Mouse (Mus musculus): ENCODE measurements at regions not wholly inside any gene's neighbourhood (a gene's known extent, or its start where the extent isn't known, plus 50 kb on each side); places are given as distances from the start of the nearest gene placed in this dataset.

- 53% methylated on average over 4 of the region's 4 CpGs for WGBS
- no peak for DNase-seq (ENCODE audit: low read depth, low spot score)
Observed at GRCm38 (mm10) chr12:25437556-25437955, 340.6 kb upstream of the Id2 start.

GRCm38 (mm10) chr12:25436220-25436911 lies 339.4 kb upstream of the Id2 start:
- no peak for DNase-seq (ENCODE audit: low read depth, low spot score)
- WGBS = 72% methylated on average over 6 of the region's 6 CpGs

GRCm38 (mm10) chr12:25432796-25433195 lies 335.9 kb upstream of the Id2 start:
- WGBS = 90% methylated on average over 6 of the region's 6 CpGs
- DNase-seq (ENCODE audit: low read depth, low spot score) = no peak

GRCm38 (mm10) chr12:25430911-25431310 lies 334.0 kb upstream of the Id2 start:
- 90% methylated on average over 4 of the region's 4 CpGs for WGBS
- DNase-seq (ENCODE audit: low read depth, low spot score) = no peak

- 82% methylated on average over 11 of the region's 11 CpGs for WGBS
- DNase-seq (ENCODE audit: low read depth, low spot score) = no peak
Observed at GRCm38 (mm10) chr12:25427911-25428642, 331.1 kb upstream of the Id2 start.

- 84% methylated on average over 4 of the region's 4 CpGs for WGBS
- no peak for DNase-seq (ENCODE audit: low read depth, low spot score)
Observed at GRCm38 (mm10) chr12:25417336-25417735, 320.4 kb upstream of the Id2 start.

- no peak for DNase-seq (ENCODE audit: low read depth, low spot score)
- WGBS = 75% methylated on average over 3 of the region's 3 CpGs
Observed at GRCm38 (mm10) chr12:25416571-25416970, 319.6 kb upstream of the Id2 start.

GRCm38 (mm10) chr12:25415641-25416040 lies 318.7 kb upstream of the Id2 start:
- no peak for DNase-seq (ENCODE audit: low read depth, low spot score)
- WGBS = 61% methylated on average over 3 of the region's 3 CpGs

GRCm38 (mm10) chr12:25415232-25415631 lies 318.3 kb upstream of the Id2 start:
- no peak for DNase-seq (ENCODE audit: low read depth, low spot score)
- WGBS = 45% methylated on average over 2 of the region's 2 CpGs

- 96% methylated on average over 2 of the region's 2 CpGs for WGBS
- no peak for DNase-seq (ENCODE audit: low read depth, low spot score)
Observed at GRCm38 (mm10) chr12:25407301-25407700, 310.4 kb upstream of the Id2 start.

GRCm38 (mm10) chr12:25400326-25400725 lies 303.4 kb upstream of the Id2 start:
- 71% methylated on average over 5 of the region's 5 CpGs for WGBS

GRCm38 (mm10) chr12:25398726-25399125 lies 301.8 kb upstream of the Id2 start:
- DNase-seq (ENCODE audit: low read depth, low spot score) = no peak
- 81% methylated on average over 3 of the region's 3 CpGs for WGBS

More at GRCm38 (mm10) chr12:25400326-25400725, 303.4 kb upstream of the Id2 start:
- no peak for DNase-seq (ENCODE audit: low read depth, low spot score)

- DNase-seq (ENCODE audit: low read depth, low spot score) = no peak
- 86% methylated on average over 3 of the region's 3 CpGs for WGBS
Observed at GRCm38 (mm10) chr12:25394326-25394725, 297.4 kb upstream of the Id2 start.

GRCm38 (mm10) chr12:25393501-25393900 lies 296.6 kb upstream of the Id2 start:
- DNase-seq (ENCODE audit: low read depth, low spot score) = no peak
- WGBS = 78% methylated on average over 4 of the region's 4 CpGs

GRCm38 (mm10) chr12:25389202-25389601 lies 292.3 kb upstream of the Id2 start:
- 70% methylated on average over 5 of the region's 5 CpGs for WGBS
- DNase-seq (ENCODE audit: low read depth, low spot score) = no peak

GRCm38 (mm10) chr12:25387791-25388280 lies 290.9 kb upstream of the Id2 start:
- 68% methylated on average over 5 of the region's 5 CpGs for WGBS

GRCm38 (mm10) chr12:25382961-25383360 lies 286.0 kb upstream of the Id2 start:
- no peak for DNase-seq (ENCODE audit: low read depth, low spot score)
- 70% methylated on average over 6 of the region's 6 CpGs for WGBS

More at GRCm38 (mm10) chr12:25387791-25388280, 290.9 kb upstream of the Id2 start:
- no peak for DNase-seq (ENCODE audit: low read depth, low spot score)

GRCm38 (mm10) chr12:25382475-25382874 lies 285.5 kb upstream of the Id2 start:
- WGBS = 44% methylated on average over 2 of the region's 2 CpGs
- peak; percentile 32 for DNase-seq (ENCODE audit: low read depth, low spot score)

- WGBS = 14% methylated on average over 4 of the region's 4 CpGs
- no peak for DNase-seq (ENCODE audit: low read depth, low spot score)
Observed at GRCm38 (mm10) chr12:25381619-25382018, 284.7 kb upstream of the Id2 start.

- no peak for DNase-seq (ENCODE audit: low read depth, low spot score)
- WGBS = 96% methylated on average over 3 of the region's 3 CpGs
Observed at GRCm38 (mm10) chr12:25379996-25380395, 283.1 kb upstream of the Id2 start.

GRCm38 (mm10) chr12:25379016-25379415 lies 282.1 kb upstream of the Id2 start:
- 95% methylated on average over 9 of the region's 9 CpGs for WGBS

More at GRCm38 (mm10) chr12:25379016-25379415, 282.1 kb upstream of the Id2 start:
- DNase-seq (ENCODE audit: low read depth, low spot score) = no peak
